Mouse (Mus musculus): ENCODE measurements around the gene Fam160a2. TPM values are rescaled to one million over a fixed set of nuclear protein-coding genes. Genes with fewer than 3 reads are reported as not detected.
A peak's percentile ranks its signal among the peaks of the same experiment; 100 is the strongest.
"Not testable (repeated sequence)": the region's sequence is repeated elsewhere in the genome, so short reads cannot be mapped to it uniquely, and the experiment has no call there.

Fam160a2 gene
- polyA plus RNA-seq, 1 experiment from 2014 or later, result 16.0 TPM

DNA sequence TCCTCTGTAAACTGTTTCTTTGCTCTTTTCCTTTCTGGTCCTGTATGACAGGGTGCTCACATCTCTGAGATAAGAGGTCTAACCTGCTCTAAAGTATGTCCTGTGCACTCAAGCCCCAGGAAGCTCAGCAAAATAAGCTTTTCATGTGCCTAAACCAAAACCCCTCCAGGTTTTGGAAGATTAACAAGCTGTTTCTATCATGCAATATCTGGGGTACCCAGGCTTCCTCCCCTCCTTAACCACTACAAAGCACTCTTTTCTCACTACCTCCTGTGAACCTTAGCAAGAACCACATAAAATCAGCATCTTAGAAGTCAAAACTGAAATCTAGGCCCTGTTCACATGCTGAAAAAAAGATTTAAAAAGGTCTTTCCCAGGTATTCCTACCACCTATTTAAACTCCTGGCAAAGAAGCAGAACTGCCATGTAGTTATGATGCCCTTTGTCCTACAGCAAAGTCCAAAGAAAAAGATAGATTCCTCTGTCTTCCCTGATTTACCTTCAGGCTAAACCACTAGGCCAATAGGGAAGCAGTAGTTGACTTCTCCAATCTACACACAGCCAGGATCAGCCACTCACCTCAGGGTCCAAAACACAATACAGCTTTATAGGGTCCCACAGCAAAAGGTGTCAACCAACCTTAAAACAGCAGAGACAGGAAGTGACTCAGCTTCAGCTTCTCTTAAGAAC lies 4.6 kb downstream of the Fam160a2 start:
- DNase-seq (ENCODE audit: low spot score), result peak; percentile 28

DNA sequence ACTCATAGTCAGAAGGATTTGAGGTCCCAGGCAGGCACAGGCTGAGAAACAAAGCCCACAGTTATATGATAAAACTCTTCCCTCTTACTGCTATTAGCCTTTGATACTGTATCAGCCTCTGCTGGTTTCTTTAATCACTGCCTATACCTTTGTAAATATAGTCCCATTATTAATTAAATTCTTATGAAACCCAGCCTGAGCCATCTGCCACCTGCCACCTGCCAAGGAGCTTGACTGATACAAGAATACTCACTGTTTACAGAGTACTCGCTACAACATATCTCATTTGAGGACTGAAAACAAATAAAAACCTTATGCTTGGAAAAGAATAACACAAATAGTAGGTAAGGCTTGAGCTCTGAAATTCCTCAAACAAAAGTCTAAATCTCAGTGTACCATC lies 5.2 kb downstream of the Fam160a2 start:
- DNase-seq (ENCODE audit: low spot score), result no peak

DNA sequence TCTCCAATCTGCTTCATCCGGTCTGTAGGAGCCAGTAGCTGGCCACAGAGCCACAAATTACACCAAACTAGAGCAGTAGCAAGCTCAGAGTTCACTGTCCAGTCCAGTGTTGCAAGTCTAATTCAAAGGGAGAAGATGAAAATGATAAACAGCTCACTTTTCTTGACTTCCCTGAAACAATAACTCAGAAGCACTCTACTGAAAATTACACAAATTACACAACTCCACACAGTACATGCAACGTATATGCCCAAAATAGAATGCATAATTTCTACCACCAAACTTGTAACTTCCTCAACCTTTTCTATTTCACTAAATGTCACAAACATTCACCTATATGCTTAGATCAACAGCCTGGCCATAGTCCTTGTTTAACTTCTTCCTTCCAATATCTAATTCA lies 9.6 kb downstream of the Fam160a2 start:
- DNase-seq (ENCODE audit: low spot score), result no peak

DNA sequence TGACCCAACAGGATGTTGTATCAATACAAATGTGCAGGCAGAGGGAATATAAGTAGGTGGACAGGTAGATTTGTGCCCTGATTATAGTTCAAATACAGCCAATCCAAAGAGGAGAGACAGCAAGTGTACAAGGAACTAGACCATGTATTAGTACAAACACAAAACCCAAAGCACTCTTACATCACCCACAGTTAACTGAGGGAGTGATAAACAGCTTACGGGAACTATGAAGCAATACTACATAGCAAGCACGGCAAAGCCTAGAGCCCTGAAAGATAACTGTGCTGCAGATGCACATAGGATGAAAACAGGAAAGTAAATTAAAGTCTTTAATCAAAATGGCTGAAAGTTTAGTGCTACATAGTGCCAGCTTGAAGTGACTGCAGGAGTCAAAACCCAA lies 12.2 kb downstream of the Fam160a2 start:
- no peak for DNase-seq (ENCODE audit: low spot score)

GRCm38 (mm10) chr7:105380329-105380728 lies 19.5 kb downstream of the Fam160a2 start:
- DNase-seq (ENCODE audit: low spot score), result no peak

- no peak for DNase-seq (ENCODE audit: low spot score)
Measured at GRCm38 (mm10) chr7:105374866-105375265, 25.0 kb downstream of the Fam160a2 start, which contains the start of gene Gm5901. Gene Gm5901 (plus strand): TSS chr7:105375038.

DNA sequence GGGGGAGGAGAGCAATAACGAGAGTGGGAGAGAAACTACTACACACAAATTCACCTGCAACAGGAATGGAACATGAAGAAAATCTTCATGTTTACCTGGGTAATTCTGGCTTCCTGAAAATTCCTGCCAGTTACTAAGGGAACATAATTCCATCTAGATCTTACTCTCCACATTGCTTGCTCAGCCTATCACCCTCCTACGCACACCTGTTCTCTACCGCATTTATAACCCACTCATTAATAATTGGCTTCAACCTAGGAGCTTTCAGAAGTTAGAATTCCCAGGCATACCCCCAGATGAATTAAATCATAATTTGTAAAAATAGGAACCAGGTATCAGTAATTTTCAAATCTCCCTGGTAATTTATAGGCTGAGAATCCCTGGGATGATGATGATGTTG lies 25.9 kb downstream of the Fam160a2 start:
- no peak for DNase-seq (ENCODE audit: low spot score)

DNA sequence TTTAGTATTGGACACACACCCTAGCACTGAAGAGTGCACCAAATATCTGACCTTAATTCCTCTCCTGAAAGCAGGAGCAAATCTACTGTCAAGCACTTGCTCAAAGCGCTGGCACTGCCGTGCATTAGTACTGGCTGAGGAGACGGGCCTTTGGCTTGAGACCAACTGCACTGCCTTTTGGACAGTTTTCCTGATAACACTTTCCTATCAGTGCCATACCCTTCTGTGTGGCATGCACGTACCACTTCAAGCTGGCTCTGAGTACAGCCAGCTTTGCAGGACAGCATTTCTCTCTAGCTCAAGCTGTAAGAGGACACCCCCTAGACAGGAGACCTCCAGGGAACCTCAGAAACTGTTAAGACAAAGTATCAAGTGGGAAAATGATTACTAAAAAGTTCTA lies 26.3 kb downstream of the Fam160a2 start:
- DNase-seq (ENCODE audit: low spot score), result no peak

- no peak for DNase-seq (ENCODE audit: low spot score)
Measured at GRCm38 (mm10) chr7:105372912-105373311, 26.9 kb downstream of the Fam160a2 start.

DNA sequence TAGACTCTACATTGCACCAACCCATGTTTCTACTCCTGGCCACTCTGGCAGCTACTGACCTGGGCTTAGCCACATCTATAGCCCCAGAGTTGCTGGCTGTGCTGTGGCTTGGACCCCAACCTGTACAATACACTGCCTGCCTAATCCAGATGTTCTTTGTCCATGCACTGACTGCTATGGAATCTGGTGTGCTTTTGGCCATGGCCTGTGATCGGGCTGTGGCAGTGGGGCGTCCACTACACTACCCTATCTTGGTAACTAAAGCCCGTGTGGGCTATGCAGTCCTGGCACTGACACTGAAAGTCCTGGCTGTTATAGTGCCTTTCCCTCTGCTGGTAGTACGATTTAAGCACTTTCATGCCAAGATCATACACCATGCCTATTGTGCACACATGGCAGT lies 31.3 kb downstream of the Fam160a2 start:
- no peak for DNase-seq (ENCODE audit: low spot score)

DNA sequence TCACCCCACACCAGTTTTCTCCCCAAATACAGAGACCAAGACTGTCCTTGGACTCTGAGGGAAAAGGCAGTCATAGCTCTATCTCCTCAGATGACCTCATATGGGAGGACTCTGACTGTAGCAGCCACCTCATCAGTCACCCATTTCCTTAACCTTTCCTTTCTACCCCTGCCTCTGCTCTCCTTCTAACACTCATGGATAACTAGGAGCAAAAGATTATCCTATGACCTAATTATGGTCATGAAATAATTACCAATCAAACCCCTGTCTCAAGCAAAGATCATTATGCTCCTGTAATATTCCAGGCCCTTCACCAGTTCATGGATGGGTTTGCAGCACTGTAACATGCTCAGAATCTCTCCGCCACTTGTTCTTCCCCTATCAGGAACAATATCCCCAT lies 31.9 kb downstream of the Fam160a2 start, which contains the start of gene Olfr692:
Gene Olfr692, plus strand, starts transcription at position 301 of the 400 bp plus-strand sequence.
- DNase-seq (ENCODE audit: low spot score), result no peak

- DNase-seq (ENCODE audit: low spot score), result no peak
Measured at GRCm38 (mm10) chr7:105367268-105367667, 32.6 kb downstream of the Fam160a2 start.

GRCm38 (mm10) chr7:105361713-105362112 lies 38.1 kb downstream of the Fam160a2 start:
- no peak for DNase-seq (ENCODE audit: low spot score)

DNA sequence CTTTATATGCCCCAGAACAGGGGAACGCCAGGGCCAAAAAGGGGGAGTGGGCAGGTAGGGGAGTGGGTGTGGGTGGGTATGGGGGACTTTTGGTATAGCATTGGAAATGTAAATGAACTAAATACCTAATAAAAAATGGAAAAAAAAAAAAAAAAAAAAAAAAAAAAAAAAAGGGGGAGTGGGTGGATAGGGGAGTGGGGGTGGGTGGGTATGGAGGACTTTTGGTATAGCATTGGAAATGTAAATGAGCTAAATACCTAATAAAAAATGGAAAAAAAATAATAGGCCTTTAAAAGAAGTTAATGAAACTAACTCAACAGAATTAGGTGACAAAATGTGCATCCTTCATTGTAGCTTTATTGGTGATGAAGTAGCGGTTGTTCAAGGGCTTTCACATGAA lies 43.4 kb downstream of the Fam160a2 start:
- not testable (repeated sequence) for DNase-seq (ENCODE audit: low spot score)

GRCm38 (mm10) chr7:105356064-105356463 lies 43.8 kb downstream of the Fam160a2 start:
- not testable (repeated sequence) for DNase-seq (ENCODE audit: low spot score)

- no peak for DNase-seq (ENCODE audit: low spot score)
Measured at GRCm38 (mm10) chr7:105342752-105343151, 57.1 kb downstream of the Fam160a2 start.

DNA sequence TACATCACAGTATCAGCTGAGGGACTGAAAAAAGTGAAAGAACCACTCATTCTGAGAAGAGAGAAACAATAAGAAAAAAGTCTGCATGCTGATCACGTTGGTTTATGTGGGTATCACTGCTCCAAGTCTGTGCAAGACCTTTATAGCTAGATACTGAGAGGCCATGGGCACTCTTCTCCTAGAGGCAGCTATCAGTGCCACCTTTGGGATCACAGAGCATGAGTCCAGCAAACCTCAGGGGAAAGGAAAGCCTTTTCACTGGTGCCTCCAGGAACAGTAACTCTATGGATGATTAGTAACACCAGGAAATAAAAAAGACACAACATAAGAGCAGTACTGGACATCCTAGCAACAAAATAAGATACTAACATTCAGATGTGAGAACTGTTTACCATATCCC lies 57.7 kb downstream of the Fam160a2 start, which contains the start of gene Olfr691:
Gene Olfr691, minus strand, starts transcription at position 101 of the 400 bp plus-strand sequence.
- DNase-seq (ENCODE audit: low spot score), result no peak

DNA sequence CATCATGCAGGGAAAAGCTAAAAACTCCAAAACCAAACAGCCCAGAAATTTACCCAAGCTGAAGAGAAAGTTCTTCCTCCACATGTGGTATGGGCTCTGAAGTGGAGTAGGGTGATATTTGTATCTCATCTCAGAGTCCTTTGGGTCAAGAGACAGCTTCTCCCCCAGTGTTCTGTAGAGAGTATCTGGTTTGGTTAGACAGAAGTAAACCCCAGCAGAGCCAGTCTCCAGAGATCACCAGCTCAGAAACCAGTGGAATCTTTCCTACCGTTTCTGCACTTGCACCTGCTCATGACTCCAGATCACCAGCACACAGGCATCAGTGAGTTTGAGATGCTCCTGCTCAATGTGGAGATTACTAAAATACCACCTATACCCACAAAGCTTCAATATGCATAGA lies 65.8 kb downstream of the Fam160a2 start, which contains the start of gene Olfr690:
Gene Olfr690, minus strand, starts transcription at position 101 of the 400 bp plus-strand sequence.
- no peak for DNase-seq (ENCODE audit: low spot score)

- no peak for DNase-seq (ENCODE audit: low spot score)
Measured at GRCm38 (mm10) chr7:105325302-105325701, 74.6 kb downstream of the Fam160a2 start.

Measured in thymus, postnatal 0 days (tissue).